Mouse (Mus musculus): ENCODE measurements at regions not wholly inside any gene's neighbourhood (a gene's known extent, or its start where the extent isn't known, plus 50 kb on each side); places are given as distances from the start of the nearest gene placed in this dataset.

DNA sequence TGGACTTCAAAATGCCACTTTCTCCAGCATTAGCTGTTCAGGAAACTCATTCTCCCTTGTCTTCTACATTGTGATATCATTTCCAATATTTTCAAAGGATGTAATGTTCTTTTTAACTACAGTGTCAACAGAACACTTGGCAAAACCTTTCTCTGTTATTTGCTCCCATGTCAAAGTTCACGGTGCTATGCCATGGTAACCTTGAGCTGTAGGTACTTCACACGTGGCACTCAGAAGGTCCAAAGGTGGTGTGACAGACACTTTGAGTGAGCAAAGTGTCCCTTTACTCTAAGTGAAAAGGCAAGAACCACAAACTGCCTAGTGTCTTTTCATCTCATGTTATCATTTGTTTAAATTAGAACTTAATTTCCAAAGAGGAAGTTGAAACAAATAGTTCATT lies 53.3 kb upstream of the Tram2 start:
- no peak for DNase-seq (ENCODE audit: low spot score in 2 of 2)

DNA sequence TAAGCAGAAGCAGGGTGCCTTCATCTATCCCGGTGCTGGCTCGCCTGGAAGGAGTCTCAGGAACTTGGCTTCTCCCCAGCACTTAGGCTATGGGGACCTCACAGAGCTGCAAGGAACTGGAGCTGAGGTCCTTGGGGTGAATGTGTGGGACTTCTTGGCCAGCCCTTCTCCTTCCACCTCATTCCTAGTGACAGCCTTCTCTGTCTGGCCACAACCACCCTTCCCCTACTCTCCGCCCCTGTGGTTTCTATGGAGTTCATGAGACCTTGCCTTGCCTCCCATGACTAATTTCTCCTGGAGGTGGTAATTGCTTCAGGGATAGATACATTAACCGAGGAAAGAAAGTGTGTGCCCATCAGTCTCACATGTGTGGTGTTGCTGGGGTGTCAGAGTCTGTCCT lies 67.9 kb upstream of the Tram2 start:
- DNase-seq (ENCODE audit: low spot score in 2 of 2), result no peak

DNA sequence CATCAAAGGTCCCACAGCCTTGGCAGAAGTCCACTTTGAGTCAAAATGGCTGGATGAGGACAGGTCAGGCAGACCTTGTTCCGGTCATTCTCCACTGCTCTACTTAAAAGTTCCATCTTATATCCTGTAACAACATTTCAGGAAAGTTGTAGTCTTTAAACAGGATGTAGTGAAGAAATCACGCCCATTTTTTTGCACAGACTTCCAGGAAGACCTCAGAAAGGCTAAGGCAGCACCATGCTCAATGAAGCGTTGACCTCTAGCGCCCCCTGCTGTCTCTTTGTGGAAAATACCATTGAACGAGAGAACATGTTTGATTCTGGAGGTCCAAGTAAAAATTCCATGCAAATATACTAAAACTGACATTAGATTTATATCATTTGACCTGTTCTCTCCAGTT lies 56.6 kb upstream of the Tmem14a start:
- peak; percentile 73 to 76 for DNase-seq (ENCODE audit: low spot score in 2 of 2)

- DNase-seq (ENCODE audit: low spot score in 2 of 2), result peak; percentile 75 to 78
Observed at GRCm38 (mm10) chr1:21166287-21166733, 52.1 kb upstream of the Tmem14a start.

DNA sequence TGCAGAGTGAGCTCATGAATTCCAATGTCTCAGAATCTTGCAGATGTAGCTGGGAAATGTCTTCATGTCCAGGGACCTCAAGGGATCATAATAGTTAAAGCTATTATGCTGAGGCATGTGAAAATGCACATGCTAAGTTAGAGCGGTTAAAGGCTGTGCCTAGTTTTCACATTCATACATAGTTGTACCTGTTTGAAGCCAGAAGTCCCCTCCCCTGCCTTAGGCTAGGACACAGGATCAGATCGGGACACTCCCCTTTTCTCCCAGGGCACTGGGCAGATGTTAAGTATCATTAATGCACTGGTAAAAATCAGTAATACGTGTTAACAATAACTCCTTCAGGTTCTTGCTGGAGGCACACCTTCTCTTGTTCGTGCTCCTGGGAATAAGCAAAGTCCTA lies 51.6 kb upstream of the Tmem14a start:
- no peak for DNase-seq (ENCODE audit: low spot score in 2 of 2)
